Mouse (Mus musculus) common myeloid progenitor, adult 5-6 weeks (primary cell): Measurements from ENCODE around the gene Cyp2b19. TPM values are rescaled to one million over a fixed set of nuclear protein-coding genes. Genes with fewer than 3 reads are reported as not detected.
"Not testable (repeated sequence)": the region's sequence is repeated elsewhere in the genome, so short reads cannot be mapped to it uniquely, and the experiment has no call there.

Experiments
- ATAC-seq: replicated peaks from 2 replicates; pipeline ENCODE4 v1.8.0; 2016; ENCODE audit warnings: low read depth, mild to moderate bottlenecking, moderate TSS enrichment, inconsistent platforms; ENCODE audit not compliant: poor library complexity, severe bottlenecking
- total RNA-seq: library from RNA; stranded (forward); fragments of 200-1000, 187-1606 nt; gene quantifications from 2 replicates; pipeline ENCODE4 v1.2.3, GENCODE M21; 2017

Cyp2b19 gene
- not detected in 2 replicates for total RNA-seq

DNA sequence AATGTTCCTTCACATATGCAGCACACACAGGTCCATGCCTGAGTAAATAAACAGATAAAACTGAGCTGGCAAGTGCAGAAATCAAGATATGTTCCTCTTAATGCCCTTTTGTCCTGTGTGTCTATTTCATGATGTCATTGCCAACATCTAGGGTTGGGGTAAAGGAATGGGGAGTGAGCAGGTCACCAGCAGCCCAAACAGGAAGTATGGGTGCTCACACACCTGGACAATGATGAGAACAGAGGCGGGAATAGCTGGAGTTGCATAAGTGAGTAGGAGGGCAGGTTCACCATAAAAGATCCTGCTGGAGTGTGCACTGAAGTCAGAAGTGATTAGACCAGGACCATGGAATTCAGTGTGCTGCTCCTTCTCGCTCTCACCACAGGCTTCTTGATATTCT, at the start of gene Cyp2b19:
Gene Cyp2b19, plus strand, starts transcription at position 301 of the 400 bp plus-strand sequence.
- no peak for ATAC-seq

DNA sequence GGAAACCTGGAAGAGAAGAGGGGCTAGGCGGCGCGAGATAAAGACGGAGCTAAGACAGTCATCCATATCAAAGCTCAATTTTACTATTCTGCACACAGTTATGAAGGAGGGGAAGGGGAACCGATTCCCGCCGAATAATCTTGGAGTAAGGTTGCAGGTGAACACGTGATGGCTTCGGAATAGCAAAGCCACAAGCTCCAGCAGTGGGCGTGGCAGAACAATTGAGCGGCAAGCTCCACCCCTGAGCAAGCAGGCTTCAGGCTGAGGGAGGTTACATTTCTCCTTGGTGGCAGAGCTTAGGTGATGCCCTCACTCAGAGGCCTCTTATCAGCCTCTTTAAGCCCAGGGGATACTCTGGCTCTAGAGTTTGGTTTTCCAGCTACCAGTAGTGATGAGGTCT, 45.9 kb upstream of the Cyp2b19 start:
- ATAC-seq: no peak

DNA sequence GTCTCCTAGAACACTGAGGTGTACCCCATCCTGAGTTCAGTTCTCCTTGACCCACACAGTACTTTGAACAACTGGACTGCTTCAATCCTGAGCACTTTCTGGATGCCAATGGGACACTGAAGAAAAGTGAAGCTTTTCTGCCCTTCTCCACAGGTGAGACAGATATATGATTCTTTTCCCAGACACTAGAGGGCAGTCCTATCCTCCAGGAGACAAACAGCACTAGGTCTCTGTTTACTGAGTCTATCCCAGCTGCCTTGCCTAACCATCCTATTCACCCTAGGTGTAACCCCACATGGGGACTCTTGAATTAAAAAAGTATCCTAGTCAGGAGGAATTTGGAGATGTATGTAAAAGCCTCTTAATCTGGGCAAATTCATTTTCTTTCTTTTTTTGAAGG, 18.0 kb upstream of the Cyp2b19 start:
- ATAC-seq: no peak

DNA sequence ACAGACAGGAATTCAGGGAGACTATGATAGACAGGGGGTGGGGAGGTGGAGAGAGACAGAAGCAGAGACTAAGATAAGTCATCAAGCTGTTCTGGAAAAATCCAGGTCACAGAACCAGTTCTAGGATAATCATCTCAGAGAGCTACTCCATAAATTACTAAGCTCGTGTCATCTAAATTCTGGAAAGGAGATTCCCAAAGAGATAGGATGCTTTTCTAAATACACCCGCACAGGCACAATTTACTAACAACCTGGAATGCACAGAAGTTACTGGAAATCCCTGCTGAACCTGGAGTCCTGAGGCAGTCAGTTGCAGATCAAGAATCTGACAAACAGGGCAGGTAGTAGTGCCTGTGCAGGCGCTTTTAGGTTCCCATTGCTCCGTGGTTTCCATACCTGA, 13.0 kb upstream of the Cyp2b19 start:
- ATAC-seq: no peak

DNA sequence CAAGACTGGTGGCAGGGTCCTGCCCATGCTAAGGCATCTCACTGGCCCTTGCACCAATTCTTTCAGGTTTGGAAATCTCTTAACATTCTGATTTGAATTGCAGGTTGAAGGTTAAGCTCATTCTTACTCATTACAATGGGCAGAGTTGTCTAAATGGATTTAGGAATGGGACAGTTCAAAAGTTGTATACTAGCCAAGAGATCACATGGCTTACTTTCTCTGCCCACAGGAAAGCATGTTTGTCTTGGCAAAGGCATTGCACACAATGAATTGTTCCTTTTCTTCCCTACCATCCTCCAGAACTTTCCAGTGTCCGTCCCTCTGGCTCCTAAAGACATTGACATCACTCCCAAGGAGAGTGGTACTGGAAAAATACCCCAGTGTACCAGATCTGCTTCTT, 11.5 kb upstream of the Cyp2b19 start:
- ATAC-seq: no peak

DNA sequence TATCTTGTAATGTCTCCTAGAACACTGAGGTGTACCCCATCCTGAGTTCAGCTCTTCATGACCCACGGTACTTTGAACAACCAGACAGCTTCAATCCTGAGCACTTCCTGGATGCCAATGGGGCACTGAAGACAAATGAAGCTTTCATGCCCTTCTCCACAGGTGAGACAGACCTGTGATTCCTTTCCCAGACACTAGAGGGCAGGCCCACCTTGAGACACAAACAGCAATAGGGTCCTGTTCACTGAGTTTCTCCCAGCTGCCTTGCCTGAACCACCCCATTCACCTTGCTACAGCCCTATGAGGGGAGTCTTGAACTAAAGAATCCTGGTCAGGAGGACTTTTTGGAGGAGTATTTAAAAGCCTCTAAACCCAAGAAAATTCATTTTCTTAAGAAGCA, 10.1 kb downstream of the Cyp2b19 start:
- ATAC-seq: no peak

DNA sequence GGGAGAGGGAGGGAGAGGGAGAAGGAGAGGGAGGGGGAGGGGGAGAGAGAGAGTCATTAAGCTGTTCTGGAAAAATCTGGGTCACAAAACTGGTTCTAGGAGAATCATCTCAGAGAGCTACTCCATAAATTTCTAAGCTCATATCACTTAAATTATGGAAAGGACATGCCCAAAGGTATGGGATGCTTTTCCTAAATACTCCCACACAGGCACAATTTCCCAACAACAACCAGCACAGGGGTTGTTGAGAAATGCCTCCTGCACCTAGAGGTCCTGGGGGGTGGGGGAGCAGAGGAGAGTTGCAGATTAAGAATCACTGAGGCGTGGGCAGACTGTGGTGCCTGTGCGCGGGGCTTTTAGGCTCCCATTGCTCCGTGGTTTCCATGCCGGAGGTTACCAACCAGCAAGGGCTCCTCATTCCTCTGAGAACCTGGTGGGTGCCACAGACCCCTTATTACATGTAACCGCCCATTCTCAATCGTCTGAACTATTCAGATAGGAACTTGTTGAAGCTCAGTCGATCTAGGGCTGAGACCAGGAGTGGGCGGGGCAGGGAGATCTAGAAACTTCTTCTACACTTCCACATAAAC, 13.0 kb downstream of the Cyp2b19 start:
- ATAC-seq: no peak

DNA sequence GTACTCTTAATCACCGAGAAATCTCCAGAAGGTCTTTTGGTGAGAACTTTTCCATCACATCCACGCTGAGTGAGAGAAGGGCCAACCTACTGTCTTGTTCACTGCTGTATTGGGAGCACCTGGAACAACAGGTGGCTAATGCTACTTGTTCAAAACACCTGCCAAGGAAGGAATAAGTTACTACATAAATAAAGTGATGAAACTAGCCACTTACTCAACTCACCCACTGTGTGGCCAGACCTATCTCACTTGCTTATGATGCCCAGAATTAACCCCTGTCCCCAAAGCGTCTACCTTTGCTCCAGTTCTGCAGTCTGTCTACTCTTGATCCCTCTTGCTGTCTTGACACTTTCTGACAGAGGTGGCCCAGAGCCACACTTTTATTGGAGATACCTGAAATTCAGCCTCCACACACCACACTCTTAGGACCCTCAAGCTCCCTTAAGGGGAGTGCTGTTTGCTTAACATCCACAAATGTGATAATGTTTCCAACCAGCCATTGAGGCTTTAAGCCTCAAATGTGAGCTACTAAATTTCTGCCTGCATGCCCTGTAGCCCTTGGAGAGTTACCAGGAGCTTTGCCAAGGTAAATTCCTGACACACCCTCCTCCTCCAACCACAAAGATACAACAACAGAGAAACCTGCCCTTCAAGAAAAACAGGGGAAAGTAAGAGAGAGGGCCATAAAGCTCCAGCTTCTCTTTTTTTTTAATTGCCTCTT, 16.1 kb downstream of the Cyp2b19 start:
- no peak for ATAC-seq

DNA sequence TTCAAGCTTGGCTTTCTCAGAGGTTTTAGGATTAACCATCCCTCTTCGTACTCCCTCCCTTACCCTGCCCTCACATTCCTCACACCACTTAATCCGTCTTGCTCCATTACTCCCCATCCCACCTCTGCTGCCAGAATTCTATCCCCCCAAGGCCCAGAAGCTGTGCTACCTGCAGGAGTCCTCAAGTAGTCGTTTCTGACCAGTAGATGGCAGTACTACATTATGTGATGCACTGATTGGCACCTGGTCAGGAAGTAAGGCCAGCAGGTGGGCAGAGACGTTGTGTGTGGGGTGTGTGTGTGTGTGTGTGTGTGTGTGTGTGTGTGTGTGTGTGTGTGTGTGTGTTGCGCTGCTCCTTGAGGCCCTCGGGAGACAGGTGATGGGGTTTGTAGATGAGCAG, 18.9 kb downstream of the Cyp2b19 start:
- ATAC-seq: no peak

DNA sequence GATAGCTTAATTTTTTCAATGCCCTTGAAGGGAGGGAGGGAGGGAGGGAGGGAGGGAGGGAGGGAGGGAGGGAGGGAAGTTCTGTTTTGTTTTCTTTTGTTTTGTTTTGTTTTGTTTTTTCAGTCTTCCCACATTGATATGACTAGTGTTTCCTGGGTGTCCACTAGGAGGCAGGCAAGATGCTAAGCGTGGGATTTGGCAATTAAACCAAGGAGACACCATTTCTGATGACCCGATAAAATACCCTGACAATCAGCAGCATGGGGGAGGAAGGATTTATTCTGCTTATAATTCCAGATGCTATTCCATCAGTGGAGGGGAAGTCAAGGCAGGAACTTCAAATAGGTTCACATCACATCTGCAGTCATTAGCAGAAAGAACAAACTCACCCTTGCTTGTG, 20.9 kb downstream of the Cyp2b19 start:
- no peak for ATAC-seq

DNA sequence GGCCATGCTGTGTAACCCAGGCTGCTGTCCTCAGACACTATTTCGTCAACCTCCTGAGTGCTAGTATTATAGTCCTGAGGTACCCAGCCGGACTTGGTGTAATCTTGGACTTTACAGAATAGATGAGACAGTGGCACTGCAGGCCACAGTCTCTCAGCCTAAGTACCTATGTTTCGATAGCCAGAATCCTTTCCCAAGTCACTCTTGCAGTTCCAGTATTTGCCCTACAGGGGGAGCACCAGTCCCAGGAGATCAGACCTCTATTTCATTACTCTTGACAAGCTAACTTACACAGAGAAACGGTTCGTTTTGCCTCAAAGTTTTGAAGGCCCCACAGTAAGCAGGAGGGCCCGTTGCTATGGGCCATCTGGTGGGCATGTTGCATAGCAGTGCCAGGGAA, 21.5 kb downstream of the Cyp2b19 start:
- peak; percentile 65 for ATAC-seq

DNA sequence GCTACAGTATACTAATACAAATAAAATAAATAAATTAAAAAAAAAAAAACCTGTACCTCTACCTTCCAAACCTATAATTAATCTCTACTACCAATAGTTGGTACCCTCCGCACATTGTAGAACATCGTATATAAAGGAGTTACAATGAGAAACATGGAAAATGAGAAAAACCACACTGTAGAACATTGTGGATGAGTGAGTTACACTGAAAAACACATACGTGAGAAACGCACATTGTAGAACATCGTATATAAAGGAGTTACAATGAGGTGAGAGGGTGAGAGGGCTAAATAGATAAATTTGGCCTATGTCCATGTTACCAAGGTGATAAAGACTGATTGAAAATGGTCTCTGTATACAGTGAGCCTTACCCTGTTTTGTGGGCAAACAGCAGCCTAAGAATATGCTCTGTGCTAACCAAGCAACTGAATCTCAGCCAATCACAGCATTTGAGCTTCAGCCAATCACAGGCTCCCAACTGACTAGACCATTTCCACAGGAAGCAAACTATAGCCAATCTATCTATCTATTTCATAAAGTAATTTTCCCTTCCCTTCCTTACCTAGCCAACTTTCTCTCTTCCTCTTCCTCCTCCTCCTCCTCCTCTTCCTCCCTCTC, 23.0 kb downstream of the Cyp2b19 start:
- peak; percentile 77 for ATAC-seq

DNA sequence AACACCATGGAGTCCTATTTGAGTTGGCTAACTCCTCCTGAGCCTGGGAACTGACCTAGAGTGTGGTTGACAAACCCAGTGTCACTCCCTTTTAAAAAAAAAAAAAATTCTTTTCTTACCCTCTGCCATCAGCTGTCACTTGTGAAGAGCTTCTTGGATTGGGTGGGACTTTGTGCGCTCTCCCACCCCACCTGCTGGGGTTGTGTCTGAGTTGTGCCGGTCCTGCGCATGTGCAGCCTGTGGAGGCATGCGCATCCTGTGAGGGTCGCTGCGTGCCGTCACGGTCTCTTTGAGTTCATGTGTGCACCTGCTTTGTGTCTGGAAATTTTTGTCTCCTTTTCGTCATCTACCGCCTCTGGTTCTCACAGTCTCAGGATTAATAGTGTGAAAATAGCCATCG, 23.6 kb downstream of the Cyp2b19 start:
- no peak for ATAC-seq

DNA sequence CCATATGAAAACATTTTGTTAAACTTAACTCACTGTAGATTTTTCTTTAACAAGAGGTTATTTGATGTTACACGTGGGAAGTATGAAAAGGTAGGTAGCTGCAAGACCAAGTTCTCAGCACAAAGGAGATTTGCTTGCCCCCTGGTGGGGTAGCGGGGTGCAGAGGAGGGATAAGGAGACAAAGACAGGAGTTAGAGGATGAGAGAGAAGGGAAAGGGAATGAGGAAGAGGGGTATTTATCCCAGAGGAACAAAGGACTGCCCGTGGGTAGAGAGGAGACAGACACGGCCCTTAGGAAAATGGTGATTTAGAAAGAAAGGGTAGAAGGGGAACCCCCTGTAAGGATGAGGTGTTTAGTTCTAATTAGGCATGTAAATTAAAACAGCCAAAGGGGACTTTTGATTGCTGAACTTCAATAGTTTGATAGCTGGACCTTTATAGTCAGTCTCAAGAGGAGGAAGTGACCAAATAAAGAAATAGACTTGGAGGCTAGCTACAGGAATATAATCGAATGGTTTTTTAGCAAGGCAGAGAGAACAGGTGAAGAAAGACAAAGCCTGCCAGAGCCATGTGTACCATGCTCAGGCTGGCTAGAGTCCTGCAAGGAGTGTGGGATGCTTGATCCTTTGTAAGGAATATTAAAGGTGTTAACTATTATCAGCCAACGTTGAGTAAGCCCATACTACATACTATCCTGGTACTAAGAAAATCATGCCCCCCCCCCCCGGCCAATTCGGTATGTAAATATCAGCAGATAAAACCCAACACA, 24.2 kb downstream of the Cyp2b19 start:
- ATAC-seq: no peak

DNA sequence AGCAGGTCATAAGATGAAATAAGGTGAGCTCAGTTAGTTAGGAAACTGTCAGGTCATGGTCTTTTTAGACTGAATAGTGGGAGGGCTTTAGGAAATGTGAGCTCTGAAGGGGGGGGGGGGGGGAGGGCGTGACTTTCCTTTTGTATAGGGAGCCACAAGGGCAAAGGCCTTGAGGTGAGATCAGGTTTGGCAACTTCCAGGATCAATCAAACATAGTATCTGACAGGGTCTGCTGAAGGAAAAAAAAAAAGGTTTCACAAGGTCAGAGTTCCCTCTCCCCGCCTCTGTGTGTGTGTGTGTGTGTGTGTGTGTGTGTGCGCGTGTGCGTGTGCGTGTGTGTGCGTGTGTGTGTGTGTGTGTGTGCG, 24.8 kb downstream of the Cyp2b19 start:
- no peak for ATAC-seq

DNA sequence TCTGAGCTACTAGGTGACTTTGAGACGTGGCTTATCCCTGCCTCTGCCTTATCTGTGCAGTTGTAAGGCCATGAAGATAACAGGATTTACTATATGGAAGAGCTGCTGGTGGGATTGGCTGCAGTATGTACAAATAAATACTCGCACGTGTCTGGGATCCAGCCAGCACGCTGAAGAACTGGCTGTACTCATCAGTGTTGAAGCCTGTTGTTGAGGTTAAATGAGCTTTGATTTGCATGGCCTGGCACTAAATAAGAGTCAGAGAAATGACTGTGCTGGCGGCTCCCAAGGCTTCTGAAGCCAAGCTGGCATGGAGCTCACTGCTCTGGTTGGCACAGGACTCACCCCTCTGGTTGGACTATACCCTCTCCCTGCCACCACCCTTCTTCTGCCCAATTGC, 26.2 kb downstream of the Cyp2b19 start:
- ATAC-seq: no peak

DNA sequence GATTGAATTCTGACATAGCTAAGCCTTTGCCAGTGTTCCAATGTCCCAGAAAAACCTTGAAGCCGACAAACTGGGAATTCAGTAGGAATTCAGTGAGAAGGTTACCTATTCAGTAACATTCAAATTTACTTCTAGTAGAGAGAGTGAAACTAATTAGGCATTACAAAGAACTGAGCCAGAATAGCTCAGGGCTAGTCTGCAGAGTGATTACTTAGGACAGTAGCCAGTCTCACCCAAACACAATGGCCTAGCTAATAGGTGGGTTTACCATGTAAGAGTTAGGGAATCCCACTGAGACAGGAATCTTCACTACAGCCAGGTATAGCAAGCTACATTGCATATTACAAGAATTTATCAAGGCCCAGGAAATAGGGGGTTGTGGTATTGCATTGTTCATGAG, 29.1 kb downstream of the Cyp2b19 start:
- not testable (repeated sequence) for ATAC-seq

DNA sequence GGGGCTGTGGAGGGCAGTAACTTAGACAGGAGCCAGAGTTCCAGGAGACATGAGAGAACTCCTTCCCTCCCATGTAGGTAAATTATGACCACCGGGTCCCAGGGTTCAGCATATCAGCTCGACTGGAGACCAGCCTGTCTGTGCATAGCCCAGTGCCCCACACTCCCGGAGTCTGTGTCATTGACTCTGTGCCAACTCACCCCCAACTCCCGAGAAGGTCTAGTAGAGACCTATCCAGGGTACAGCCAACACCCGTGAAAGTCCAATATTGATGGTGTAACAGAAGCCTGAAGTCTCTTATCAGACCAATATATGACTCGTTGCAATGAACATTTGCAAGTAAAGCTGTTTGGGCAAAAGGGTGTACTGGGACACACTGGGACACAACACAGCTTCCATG, 33.0 kb downstream of the Cyp2b19 start:
- no peak for ATAC-seq

DNA sequence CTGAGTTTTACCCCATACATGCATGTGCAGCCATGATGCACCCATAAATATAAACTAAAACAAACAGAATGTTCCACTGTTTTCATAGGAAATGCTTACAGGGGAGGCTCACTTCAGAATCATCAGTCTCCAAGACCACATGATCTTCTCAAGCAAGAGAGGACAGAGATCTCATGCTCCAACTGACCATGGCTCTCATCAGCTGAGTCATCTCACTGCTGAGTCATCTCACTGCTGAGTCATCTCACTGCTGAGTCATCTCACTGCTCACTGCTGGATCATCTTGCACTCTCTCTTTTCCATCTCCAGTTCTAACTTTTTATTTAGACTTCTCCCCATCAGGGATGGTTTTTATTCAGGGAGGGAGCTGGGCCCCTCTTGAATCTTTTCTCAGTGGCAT, 43.2 kb downstream of the Cyp2b19 start:
- no peak for ATAC-seq

DNA sequence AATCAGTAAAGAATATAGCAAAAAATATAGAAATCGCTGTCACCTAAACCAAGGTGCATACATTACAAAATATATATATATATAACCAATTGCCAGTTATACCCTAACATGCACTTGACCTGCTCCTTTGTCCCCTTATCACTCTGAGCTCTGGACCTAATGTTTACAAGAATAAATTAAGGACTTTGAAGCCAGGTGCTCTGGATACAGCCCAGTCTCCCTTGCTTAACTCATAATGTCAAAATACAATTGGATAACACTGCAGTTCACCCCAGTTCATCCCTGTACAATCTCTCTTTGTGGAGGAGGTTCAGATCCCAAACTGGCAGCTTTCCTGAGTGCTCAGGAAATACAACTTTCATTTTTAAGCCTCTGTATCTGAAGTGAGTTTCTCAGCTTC, 44.1 kb downstream of the Cyp2b19 start:
- ATAC-seq: no peak

DNA sequence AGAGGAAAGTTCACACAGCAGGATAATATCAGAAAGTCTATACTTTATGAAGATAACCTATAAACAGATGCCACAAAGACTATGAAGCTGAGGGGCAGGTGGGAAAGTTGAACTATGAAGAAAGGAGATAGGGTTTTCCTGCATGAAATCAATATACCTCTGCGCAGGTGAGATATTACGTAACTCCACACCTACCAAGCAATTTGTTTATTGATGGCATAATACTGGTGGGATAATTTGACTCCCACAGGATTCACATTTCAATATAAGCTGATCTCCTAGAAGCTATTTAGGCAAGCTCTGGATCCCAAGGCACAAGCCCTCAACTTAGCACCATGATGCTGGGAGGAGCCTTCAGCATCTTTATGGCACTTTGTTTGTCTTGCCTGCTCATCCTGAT, 51.6 kb downstream of the Cyp2b19 start, which contains the start of gene Cyp2g1:
Gene Cyp2g1, plus strand, starts transcription at position 301 of the 400 bp plus-strand sequence.
- ATAC-seq: no peak
